Mouse (Mus musculus) gastrocnemius, adult 2 months (tissue): ENCODE measurements at regions not wholly inside any gene's neighbourhood (a gene's known extent, or its start where the extent isn't known, plus 50 kb on each side); places are given as distances from the start of the nearest gene placed in this dataset.

Experiments
- DNase-seq: peaks from one replicate; pipeline ENCODE4 v3.0.0; 2022
- H3K27ac ChIP-seq: fragments of 200-600 bp; 2 replicates; pipeline ENCODE4 v1.8.1; 2022; ENCODE audit warnings: mild to moderate bottlenecking
- H3K4me3 ChIP-seq: fragments of 200-600 bp; 2 replicates; pipeline ENCODE4 v1.8.1; 2022; ENCODE audit warnings: mild to moderate bottlenecking, moderate library complexity
- CTCF ChIP-seq: fragments of 200-600 bp; IDR thresholded peaks from 2 replicates; pipeline ENCODE4 v1.8.1; 2022; ENCODE audit warnings: antibody characterized with exemption, mild to moderate bottlenecking, moderate library complexity
- intact Hi-C: fragments of 180-260 bp; cut with DNase I; formaldehyde crosslinking; loops from one replicate; pipeline ENCODE4 v1.15.1; 2025

DNA sequence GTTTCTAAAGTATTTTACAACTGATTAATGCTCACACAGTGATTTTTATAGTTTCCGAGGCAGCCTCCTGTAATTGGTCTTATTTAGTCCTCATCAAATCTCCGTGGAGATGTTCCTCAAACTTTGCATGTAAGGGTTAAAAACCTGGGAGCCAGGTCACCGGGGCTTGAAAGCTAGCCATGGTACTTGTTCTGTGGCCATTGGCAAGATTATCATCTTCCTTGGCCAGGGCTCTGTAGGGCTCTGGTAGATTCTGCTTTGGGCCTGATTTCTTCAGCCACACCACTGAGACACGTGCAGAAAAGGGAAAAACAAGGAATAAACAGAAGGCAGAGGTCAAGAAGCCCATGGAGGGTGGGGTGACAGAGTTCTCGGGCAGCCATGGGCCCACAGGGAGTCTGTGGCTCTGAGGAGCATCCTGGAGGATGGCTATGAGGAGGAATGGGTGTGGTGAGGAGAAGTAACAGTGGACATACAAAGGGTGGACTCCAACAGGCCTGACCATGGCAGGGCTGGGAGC, 50.7 kb upstream of the Eps8l3 start:
- no peak for TF ChIP-seq CTCF
- intact Hi-C loops = no loop called here
- no peak for DNase-seq
- H3K4me3 ChIP-seq = no peak overlapping the region
- peak overlapping the region; percentile 70 for H3K27ac ChIP-seq

DNA sequence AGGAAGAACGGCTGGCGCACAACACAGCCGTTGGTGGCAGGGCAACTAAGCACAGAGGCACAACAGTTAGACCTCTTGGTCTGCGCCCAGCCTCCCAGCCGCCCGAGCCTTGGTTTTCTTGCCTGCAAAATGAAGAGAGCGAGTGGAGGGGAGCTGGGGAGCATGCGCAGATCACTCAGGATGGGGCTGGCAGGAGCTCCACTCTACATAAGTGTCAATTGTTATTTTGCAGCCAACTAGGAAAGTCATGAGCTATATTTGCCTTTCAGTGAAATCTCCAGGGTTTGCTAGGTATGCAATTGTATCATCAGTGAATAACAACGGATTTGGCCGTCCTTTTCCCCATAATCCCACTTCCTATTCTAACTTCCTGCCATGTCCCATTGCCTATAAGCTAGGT, 51.6 kb upstream of the Eps8l3 start:
- no peak overlapping the region for H3K4me3 ChIP-seq
- intact Hi-C loops = no loop called here
- peak overlapping the region; percentile 70 for H3K27ac ChIP-seq
- DNase-seq = peak; percentile 59
- TF ChIP-seq CTCF = no peak

DNA sequence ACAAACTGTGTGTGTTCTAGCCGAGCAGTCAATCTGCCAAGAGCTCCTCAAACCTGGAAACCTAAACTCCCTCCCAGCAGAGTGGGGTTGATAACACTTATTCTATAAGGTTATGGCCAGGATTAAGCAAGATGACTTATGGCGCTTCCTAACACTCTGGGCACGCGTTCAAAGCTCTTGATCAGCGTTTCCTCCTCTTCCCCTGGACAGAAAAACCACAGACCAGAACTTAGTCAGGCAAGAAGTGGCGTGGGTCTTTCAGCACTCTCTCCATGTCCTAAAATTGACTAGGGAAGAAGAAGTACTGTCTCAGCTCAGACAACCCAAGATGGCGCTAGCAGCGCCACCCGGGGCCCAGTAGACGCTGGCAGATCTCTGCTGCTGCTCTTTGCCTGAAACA, 52.7 kb upstream of the Eps8l3 start:
- TF ChIP-seq CTCF = no peak
- no peak overlapping the region for H3K4me3 ChIP-seq
- intact Hi-C loops = no loop called here

DNA sequence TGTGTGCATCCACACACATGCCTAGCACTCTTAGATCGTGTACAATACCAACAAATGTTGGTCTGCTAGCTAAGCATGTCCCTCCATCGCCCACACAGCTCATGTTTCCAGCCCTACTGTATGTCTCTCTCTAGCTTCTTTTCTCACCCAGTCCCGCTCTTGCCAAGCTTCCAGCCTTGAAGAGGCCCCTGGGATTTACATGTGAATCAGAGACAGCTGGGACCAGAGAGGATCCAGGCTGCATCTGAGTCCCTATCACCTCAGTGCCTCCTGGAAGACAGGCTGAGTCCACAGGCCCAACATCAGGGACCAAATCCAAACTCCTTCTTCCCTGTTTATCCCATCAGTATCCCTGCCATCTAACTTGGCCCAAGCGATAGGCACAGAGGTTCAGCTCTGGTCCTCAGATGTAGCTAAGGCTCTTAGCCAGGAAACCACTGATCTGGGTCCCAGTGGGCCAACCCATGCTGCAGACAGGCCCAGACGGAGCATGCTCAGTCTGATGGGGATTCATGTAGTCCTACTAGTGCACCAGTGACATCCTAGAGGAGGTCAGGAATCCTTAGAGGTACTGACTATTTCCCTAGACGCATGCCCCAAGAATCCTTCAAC, 53.3 kb upstream of the Eps8l3 start:
- peak; percentile 47 for DNase-seq
- intact Hi-C loops = no loop called here
- Histone ChIP-seq H3K27ac (no peak overlapping the region), H3K4me3 (no peak overlapping the region)
- TF ChIP-seq CTCF = no peak

More for the DNA sequence above, 52.7 kb upstream of the Eps8l3 start:
- H3K27ac ChIP-seq = no peak overlapping the region
- no peak for DNase-seq

DNA sequence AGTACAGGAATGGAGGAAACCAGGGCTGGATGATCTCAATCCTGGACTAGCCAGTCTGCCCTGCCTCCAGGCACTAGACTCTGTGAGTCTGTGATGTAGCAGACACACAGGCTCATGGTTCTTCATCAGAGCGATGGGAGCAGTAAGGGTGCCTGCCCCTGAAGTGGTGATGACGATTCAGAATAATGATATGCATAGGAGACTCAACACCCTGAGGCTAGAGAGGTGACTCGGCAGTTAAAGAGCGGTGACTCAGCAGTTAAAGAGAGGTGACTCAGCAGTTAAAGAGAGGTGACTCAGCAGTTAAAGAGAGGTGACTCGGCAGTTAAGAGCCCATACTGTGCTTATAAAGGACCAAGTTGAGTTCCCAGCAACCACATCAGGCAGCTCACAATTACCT, 53.9 kb upstream of the Eps8l3 start:
- intact Hi-C loops = no loop called here
- TF ChIP-seq CTCF = no peak
- H3K27ac ChIP-seq = peak overlapping the region; percentile 46; the same call in 1 of the 2 replicates
- DNase-seq = no peak
- no peak overlapping the region for H3K4me3 ChIP-seq

DNA sequence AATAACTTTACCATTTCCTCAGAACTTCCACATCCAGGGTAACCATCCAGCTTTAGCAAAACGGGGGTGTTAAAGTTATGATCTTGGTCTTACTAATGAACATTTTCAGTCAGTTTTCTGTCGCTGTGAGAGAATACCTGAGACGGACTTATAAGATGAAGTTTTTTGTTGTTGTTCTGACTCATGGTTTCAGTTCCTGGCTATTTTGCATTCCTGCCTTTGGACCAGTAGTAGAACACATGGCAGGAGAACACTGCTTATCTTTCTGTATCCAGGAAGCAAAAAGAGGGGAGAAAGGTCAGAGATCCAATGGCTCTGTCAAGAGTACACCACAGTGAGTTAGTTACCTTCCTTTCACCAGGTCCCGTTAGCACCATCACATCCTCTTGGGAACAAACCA, 54.5 kb upstream of the Eps8l3 start:
- intact Hi-C loops = no loop called here
- no peak overlapping the region for H3K4me3 ChIP-seq
- peak overlapping the region; percentile 46 for H3K27ac ChIP-seq
- DNase-seq = no peak
- TF ChIP-seq CTCF = no peak

DNA sequence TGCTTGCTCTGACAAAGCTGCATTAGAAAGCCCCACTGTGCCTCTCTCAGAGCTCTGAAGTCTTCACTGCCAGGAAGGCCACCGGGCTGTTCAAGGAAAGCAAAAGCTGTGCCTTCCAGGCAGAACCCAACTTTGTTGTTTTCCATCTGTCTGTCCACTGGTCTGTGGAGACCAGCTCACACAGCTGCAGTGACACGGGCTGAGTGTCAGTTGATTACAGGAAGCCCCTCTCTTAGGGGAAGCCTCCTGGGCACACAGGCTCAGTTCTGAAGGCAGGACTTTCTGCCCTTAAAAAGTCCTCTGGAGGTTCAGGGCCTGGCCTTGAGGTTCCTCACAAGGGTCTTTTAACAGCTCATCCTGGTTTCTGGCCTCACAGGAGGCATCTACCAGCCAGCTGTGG, 55.1 kb upstream of the Eps8l3 start:
- DNase-seq = no peak
- no peak for TF ChIP-seq CTCF
- Histone ChIP-seq H3K4me3 (no peak overlapping the region), H3K27ac (peak overlapping the region; percentile 31; the same call in 1 of the 2 replicates)
- intact Hi-C loops = no loop called here

DNA sequence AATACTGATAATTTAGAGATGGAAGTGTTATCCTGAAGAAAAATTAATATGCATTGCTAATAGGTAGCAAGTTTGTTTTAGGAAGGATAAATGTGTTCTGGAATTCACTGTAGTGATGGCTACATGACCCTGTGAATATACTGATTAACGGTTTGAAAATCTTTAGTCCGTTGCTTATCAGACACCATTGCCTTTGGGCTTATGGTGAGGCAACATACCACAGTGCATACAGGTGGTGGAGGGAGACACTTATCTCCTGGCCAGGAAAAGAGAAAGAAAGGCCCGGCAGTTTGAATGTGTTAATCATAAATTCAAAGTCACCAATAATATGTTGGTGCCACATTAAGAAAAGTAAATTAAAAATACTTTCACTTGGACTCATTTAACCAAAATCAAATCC, 57.4 kb upstream of the Eps8l3 start:
- TF ChIP-seq CTCF = no peak
- intact Hi-C loops = no loop called here
- no peak overlapping the region for H3K27ac ChIP-seq
- H3K4me3 ChIP-seq = no peak overlapping the region
- no peak for DNase-seq

DNA sequence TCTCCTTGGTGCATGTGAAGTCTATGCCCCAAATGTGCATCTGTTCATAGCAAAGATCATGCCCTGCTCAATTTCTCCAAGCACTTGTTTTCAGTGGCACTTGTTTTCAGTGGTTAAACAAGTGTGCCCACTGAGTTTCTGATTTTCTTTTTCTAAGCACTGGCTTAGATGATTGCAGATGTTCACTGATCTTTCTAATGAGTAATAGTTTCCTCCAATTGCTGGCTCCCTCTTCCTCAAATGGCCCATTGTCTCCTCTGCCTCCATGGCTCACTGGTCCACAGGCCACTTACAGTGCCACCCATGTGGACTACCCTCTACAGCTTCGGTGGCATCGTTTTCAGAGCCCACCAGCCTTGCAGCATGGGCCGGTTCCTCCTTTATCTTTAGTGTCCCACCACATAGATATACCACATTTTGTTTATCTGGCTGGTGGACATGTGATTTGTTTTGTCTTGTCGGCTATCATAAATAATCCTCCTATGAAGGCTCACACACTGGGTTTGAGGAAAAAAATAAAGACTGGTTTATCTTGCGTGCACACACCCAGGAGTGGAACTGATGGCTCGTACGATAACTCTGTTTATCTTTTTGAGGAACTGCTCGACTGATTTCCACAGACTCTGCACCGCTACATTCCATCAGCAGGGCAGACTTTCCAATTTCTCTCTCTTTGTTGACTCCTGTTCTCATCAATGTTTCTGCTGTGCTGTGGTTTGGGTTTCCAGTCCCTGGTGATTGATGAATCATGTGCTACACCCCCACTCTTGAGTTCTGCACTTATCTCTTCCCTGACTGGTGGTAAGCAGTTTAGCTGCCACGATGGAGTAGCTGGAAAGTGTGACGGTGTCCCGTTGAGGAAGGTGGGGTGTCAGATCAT, 58.2 kb upstream of the Eps8l3 start:
- no peak for TF ChIP-seq CTCF
- Histone ChIP-seq H3K4me3 (no peak overlapping the region), H3K27ac (no peak overlapping the region; the same call in 1 of the 2 replicates)
- DNase-seq = no peak
- intact Hi-C loops = no loop called here

DNA sequence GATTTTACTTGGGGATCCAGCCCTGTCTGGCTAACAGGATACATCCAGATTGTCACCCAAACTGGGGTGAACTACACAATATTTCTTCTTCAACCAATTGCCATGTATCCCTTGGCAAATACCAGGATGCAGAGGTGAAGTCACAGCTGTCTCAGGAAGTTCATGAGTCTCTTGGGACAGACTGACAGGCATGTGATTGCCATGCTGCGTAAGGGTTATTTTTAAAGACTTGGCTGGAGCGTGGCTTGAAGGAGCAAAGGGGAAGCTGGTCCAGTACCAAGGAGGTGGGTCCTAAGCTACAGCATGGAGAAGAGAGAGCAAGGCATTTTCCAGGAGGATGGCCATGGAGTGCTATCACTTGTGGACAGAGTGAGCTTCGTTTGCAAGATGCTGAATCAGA, 55.8 kb upstream of the Csf1 start:
- intact Hi-C loops = no loop called here
- no peak for DNase-seq
- Histone ChIP-seq H3K27ac (no peak overlapping the region), H3K4me3 (no peak overlapping the region)
- TF ChIP-seq CTCF = no peak

DNA sequence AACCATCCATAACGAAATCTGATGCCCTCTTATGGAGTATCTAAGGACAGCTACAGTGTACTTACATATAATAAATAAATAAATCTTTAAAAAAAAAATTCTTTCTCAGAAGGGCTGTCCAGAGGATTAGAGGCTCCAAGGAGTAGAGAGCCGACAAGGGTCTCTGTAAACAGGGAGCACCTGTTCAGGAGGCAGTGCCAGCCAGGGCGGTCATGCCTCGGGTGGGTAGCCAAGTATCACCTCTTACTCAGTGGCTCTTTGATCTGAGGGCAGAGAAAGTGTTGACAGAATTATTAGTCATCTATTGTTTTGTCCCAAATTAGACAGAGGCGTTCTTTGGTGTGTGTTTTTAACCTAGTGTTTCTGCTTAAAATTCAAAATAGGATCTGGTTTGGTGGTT, 54.0 kb upstream of the Csf1 start:
- no peak for TF ChIP-seq CTCF

DNA sequence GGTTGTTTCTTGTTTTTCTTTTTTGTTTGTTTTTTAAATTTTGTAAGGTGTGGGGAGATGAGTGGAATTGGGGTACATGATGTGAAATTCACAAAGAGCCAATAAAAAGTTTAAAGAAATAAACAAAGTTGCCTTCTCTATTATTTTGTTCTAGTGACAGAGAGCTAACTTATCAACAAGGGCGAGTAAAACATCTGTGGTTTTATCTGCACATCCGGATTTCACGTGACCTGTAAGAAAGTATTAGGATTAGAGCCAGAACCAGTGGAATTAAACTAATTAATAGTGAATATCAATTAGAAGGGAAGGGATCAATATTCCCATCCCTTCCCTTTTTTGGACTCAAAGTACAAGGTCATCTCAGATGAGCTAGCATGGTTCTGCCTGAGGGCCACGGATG, 52.6 kb upstream of the Csf1 start:
- Histone ChIP-seq H3K4me3 (no peak overlapping the region), H3K27ac (no peak overlapping the region)
- intact Hi-C loops = no loop called here
- DNase-seq = no peak
- no peak for TF ChIP-seq CTCF

More for the DNA sequence above, 54.0 kb upstream of the Csf1 start:
- no peak overlapping the region for H3K27ac ChIP-seq
- no peak overlapping the region for H3K4me3 ChIP-seq
- intact Hi-C loops = no loop called here
- no peak for DNase-seq

DNA sequence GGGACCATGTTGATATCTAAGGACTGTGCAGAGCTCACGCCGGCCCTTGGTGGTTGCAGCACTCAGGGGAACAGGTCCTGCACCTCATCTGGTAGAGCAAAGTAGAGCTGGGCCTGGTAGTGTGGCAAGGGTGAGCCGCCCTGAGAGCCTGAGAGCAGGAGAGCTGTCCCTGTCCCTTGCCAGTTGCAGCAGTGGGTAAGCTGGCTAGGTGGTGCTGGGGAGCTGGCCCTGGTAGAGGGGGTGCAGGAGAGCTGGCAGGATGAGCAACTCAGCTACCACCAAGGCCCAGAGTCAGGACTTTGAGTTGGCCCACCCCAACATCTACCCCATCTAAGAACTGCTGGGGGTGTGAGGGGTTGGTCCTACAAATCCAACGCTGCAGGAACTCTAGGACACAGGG, 52.1 kb upstream of the Csf1 start:
- no peak for DNase-seq
- intact Hi-C loops = no loop called here
- no peak for TF ChIP-seq CTCF

More for the DNA sequence above, 52.1 kb upstream of the Csf1 start:
- H3K4me3 ChIP-seq = no peak overlapping the region
- no peak overlapping the region for H3K27ac ChIP-seq
